ENCODE assay signal across 9 mouse cellular contexts in genomic region chr2:169633491-169634289, GRCm38 (mm10). TPM values are rescaled to one million over a fixed set of nuclear protein-coding genes. Genes with fewer than 3 reads are reported as not detected.
DNase-seq lines count a peak whose midpoint lies in the region; ATAC-seq and TF ChIP-seq lines count a peak whose summit lies in the region.
"Had no signal": no experiment of that assay in that cellular context is flagged by ENCODE, and none has a peak within 500 bp of the region (broad histone marks: within the 10 kb centered on the region; RNA-seq: fewer than 3 reads in every experiment).

No protein-coding gene starts in this region.

- H3K9me3 ChIP-seq in embryonic facial prominence, embryonic 12.5 days: no peaks in the 10 kb centered on the region
- H3K9me3 ChIP-seq in heart, embryonic 13.5 days: no peaks in the 10 kb centered on the region
- no peaks in the 10 kb centered on the region for H3K9me3 ChIP-seq in kidney, postnatal 0 days (replicated peaks; ENCODE audit: low read length)
- no peaks in the 10 kb centered on the region for H3K9me3 ChIP-seq in midbrain, embryonic 10.5 days (replicated peaks)

- peak overlapping the region; percentile 79 for H3K4me3 ChIP-seq in testis, adult 2 months (ENCODE audit: control insufficient read depth, low read depth, low read length)
- H3K4me3 ChIP-seq in embryonic facial prominence, embryonic 12.5 days: peak overlapping the region; percentile 65
- H3K4me3 ChIP-seq in heart, embryonic 13.5 days: peak overlapping the region; percentile 76
- peak overlapping the region; percentile 83 for H3K4me3 ChIP-seq in kidney, postnatal 0 days (replicated peaks; ENCODE audit: low read depth, low read length)
- peak overlapping the region; percentile 77 for H3K4me3 ChIP-seq in midbrain, embryonic 10.5 days
- H3K4me3 ChIP-seq: myocyte had no signal

- no peaks in the 10 kb centered on the region for H3K27me3 ChIP-seq in testis, adult 2 months (ENCODE audit: control insufficient read depth, insufficient read depth, low read length)
- no peaks in the 10 kb centered on the region for H3K27me3 ChIP-seq in embryonic facial prominence, embryonic 12.5 days
- no peaks in the 10 kb centered on the region for H3K27me3 ChIP-seq in heart, embryonic 13.5 days (replicated peaks)
- H3K27me3 ChIP-seq in kidney, postnatal 0 days (ENCODE audit: insufficient read depth, low read length): no peaks in the 10 kb centered on the region
- peaks cover 12% of the 10 kb centered on the region for H3K27me3 ChIP-seq in midbrain, embryonic 10.5 days (ENCODE audit: low read depth, poor library complexity, severe bottlenecking)

- H3K36me3 ChIP-seq in testis, adult 2 months (ENCODE audit: control insufficient read depth, insufficient read depth, low read length): no peaks in the 10 kb centered on the region
- no peaks in the 10 kb centered on the region for H3K36me3 ChIP-seq in embryonic facial prominence, embryonic 12.5 days
- no peaks in the 10 kb centered on the region for H3K36me3 ChIP-seq in heart, embryonic 13.5 days
- no peaks in the 10 kb centered on the region for H3K36me3 ChIP-seq in kidney, postnatal 0 days (ENCODE audit: insufficient read depth, low read length)
- no peaks in the 10 kb centered on the region for H3K36me3 ChIP-seq in midbrain, embryonic 10.5 days

- peaks cover 4% of the 10 kb centered on the region; the same call in 1 of the 2 replicates for H3K4me1 ChIP-seq in testis, adult 2 months (ENCODE audit: control insufficient read depth, insufficient read depth, low read length)
- H3K4me1 ChIP-seq in embryonic facial prominence, embryonic 12.5 days: peaks cover 19% of the 10 kb centered on the region; the same call in 1 of the 2 replicates
- peaks cover 28% of the 10 kb centered on the region for H3K4me1 ChIP-seq in heart, embryonic 13.5 days
- peaks cover 26% of the 10 kb centered on the region for H3K4me1 ChIP-seq in kidney, postnatal 0 days (replicated peaks; ENCODE audit: insufficient read depth, low read length)
- H3K4me1 ChIP-seq in midbrain, embryonic 10.5 days: peaks cover 29% of the 10 kb centered on the region

- H3K27ac ChIP-seq in testis, adult 2 months (ENCODE audit: control insufficient read depth, insufficient read depth, low read depth, low read length): peak overlapping the region; percentile 91
- peak overlapping the region; percentile 68 for H3K27ac ChIP-seq in embryonic facial prominence, embryonic 12.5 days
- peak overlapping the region; percentile 81 for H3K27ac ChIP-seq in heart, embryonic 13.5 days (replicated peaks)
- peak overlapping the region; percentile 93 for H3K27ac ChIP-seq in kidney, postnatal 0 days
- H3K27ac ChIP-seq in midbrain, embryonic 10.5 days (replicated peaks): peak overlapping the region; percentile 83

- DNase-seq in testis, postnatal 14 days (ENCODE audit: low spot score): no peak
- DNase-seq in kidney, postnatal 0 days (ENCODE audit: low spot score): peak; percentile 63
- peak; percentile 54 for DNase-seq in midbrain, embryonic 10.5 days (ENCODE audit: low spot score)
- peak; percentile 62 for DNase-seq in testis, postnatal 10 days (ENCODE audit: low spot score)

- H3K9ac ChIP-seq in embryonic facial prominence, embryonic 12.5 days: peak overlapping the region; percentile 82
- peak overlapping the region; percentile 90 for H3K9ac ChIP-seq in heart, embryonic 13.5 days
- H3K9ac ChIP-seq in kidney, postnatal 0 days (ENCODE audit: low read depth, low read length): peak overlapping the region; percentile 89

- TF ChIP-seq CTCF in testis, adult 2 months (IDR thresholded peaks at IDR 0.05; ENCODE audit: control insufficient read depth, insufficient read depth, insufficient replicate concordance, low read depth, low read length): no peak
- no peak for TF ChIP-seq CTCF in kidney, postnatal 0 days (IDR thresholded peaks at IDR 0.05; ENCODE audit: low read depth)

- 0 out of 2 replicates have a peak, but pooled peaks have one; percentile 6 for TF ChIP-seq POLR2A in testis, adult 2 months (IDR thresholded peaks at IDR 0.05; ENCODE audit: control insufficient read depth, low read depth, low read length)

- H3K4me2 ChIP-seq in embryonic facial prominence, embryonic 12.5 days (replicated peaks): peak overlapping the region; percentile 94
- peak overlapping the region; percentile 90 for H3K4me2 ChIP-seq in heart, embryonic 13.5 days
- peak overlapping the region; percentile 87 for H3K4me2 ChIP-seq in kidney, postnatal 0 days (ENCODE audit: low read length)

- under 1% methylated on average over 38 of the region's 38 CpGs for WGBS in embryonic facial prominence, embryonic 12.5 days
- WGBS in heart, embryonic 13.5 days: under 1% methylated on average over 38 of the region's 38 CpGs
- under 1% methylated on average over 38 of the region's 38 CpGs for WGBS in kidney, postnatal 0 days
- WGBS in midbrain, embryonic 10.5 days: under 1% methylated on average over 38 of the region's 38 CpGs

- ATAC-seq in embryonic facial prominence, embryonic 12.5 days (ENCODE audit: insufficient number of reproducible peaks, insufficient read depth, low FRiP score, low TSS enrichment): 0 out of 2 replicates have a peak, but pooled peaks have one; percentile 11
- ATAC-seq in heart, embryonic 13.5 days (ENCODE audit: extremely low read depth, insufficient number of reproducible peaks, low FRiP score, low TSS enrichment): no peak
- peak; percentile 18; the same call in 1 of the 2 replicates for ATAC-seq in kidney, postnatal 0 days (replicated peaks; ENCODE audit: low FRiP score, low read depth)
- ATAC-seq in megakaryocyte-erythroid progenitor cell, adult 5-6 weeks (replicated peaks; ENCODE audit: low FRiP score, low TSS enrichment, poor library complexity, severe bottlenecking): no peak

RNA-seq across cellular contexts. Expression of gene Tshz2, which starts 0.9 kb away (rescaled TPM):
- polyA plus RNA-seq in testis, adult 2 months (2012; rRNA removed): 4.5 and 4.9 TPM in 2 replicates
- 8.8 and 9.1 TPM in 2 replicates for polyA plus RNA-seq in embryonic facial prominence, embryonic 12.5 days (2016; fragmentation: Nextera tagmentation; extraction: Ambion mirVana)
- polyA plus RNA-seq in heart, embryonic 13.5 days (2015; fragmentation: Nextera tagmentation; extraction: Ambion mirVana): 4.0 and 4.1 TPM in 2 replicates
- polyA plus RNA-seq in kidney, postnatal 0 days (2015; fragmentation: Nextera tagmentation; extraction: Ambion mirVana): 9.8 and 10.7 TPM in 2 replicates
- 1.2 and 1.7 TPM in 2 replicates for polyA plus RNA-seq in midbrain, embryonic 10.5 days (2016; fragmentation: Nextera tagmentation; extraction: Ambion mirVana)
- not detected in 2 replicates for total RNA-seq in megakaryocyte-erythroid progenitor cell, adult 5-6 weeks (2014; fragmentation: Nextera tagmentation)
- total RNA-seq in megakaryocyte-erythroid progenitor cell, adult 5-6 weeks (2017): not detected in 2 replicates
- polyA plus RNA-seq: myocyte had no signal

RNA-seq across cellular contexts. Expression of gene Gm11011, which starts 46.1 kb away (rescaled TPM):
- not detected in 2 replicates for polyA plus RNA-seq in testis, adult 2 months (2012; rRNA removed)
- not detected in 2 replicates for polyA plus RNA-seq in embryonic facial prominence, embryonic 12.5 days (2016; fragmentation: Nextera tagmentation; extraction: Ambion mirVana)
- polyA plus RNA-seq in heart, embryonic 13.5 days (2015; fragmentation: Nextera tagmentation; extraction: Ambion mirVana): not detected in 2 replicates
- polyA plus RNA-seq in kidney, postnatal 0 days (2015; fragmentation: Nextera tagmentation; extraction: Ambion mirVana): not detected in 2 replicates
- polyA plus RNA-seq in midbrain, embryonic 10.5 days (2016; fragmentation: Nextera tagmentation; extraction: Ambion mirVana): not detected in 2 replicates
- total RNA-seq in megakaryocyte-erythroid progenitor cell, adult 5-6 weeks (2014; fragmentation: Nextera tagmentation): not detected in 2 replicates
- not detected in 2 replicates for total RNA-seq in megakaryocyte-erythroid progenitor cell, adult 5-6 weeks (2017)
- polyA plus RNA-seq: myocyte had no signal

Comparison
In these comparisons a context has a peak if more than half of its experiments do, and no peak if none do; other contexts are left out.
1. ATAC-seq: peak in embryonic facial prominence, embryonic 12.5 days (single experiment) and kidney, postnatal 0 days (single experiment); none in heart, embryonic 13.5 days (single experiment) and megakaryocyte-erythroid progenitor cell, adult 5-6 weeks (single experiment).
2. Peak in every context shown above with its lines, with median percentiles within 50 percentile points of each other: H3K27ac ChIP-seq, H3K4me3 ChIP-seq, H3K4me2 ChIP-seq and H3K9ac ChIP-seq.